Mouse (Mus musculus) T-helper 17 cell (primary cell): ENCODE measurements around the gene Col17a1.

Experiments
- in situ Hi-C, 2 experiments: fragments of 300-600 bp; cut with MboI, MseI; formaldehyde crosslinking; loops; 1 replicate in 1 of 2; 2 replicates in 1 of 2; pipeline ENCODE4 v1.15.1; 2025; ENCODE audit warnings: high pct_unique_total_duplicates in 2 of 2

Gene Col17a1

GRCm38 (mm10) chr19:47608513-47608912 is 83.4 kb downstream of the Col17a1 start:
- in situ Hi-C loops = no loop called here
